ENCODE assay signal across 17 mouse cellular contexts in the genomic region with DNA sequence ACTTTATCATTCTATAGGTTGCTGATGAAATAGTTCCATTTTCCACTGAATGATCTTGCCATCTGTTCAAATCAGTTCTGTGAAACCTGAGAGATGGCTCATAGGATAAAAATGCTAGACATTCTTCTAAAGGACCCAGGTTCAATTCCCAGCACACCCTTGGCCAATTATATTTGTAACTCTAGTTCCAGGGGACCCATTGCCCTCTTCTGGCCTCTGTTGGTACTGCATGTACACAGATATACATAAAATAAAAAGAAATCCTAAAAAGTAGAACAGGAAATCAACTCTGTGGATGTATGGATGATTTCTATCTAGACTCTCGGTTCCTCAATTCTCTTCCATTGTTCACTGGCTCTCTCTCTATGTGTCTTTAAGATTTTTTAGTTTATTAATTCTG. TPM values are rescaled to one million over a fixed set of nuclear protein-coding genes. Genes with fewer than 3 reads are reported as not detected.
DNase-seq lines count a peak whose midpoint lies in the region; ATAC-seq and TF ChIP-seq lines count a peak whose summit lies in the region.
"Had no signal": no experiment of that assay in that cellular context is flagged by ENCODE, and none has a peak within 500 bp of the region (broad histone marks: within the 10 kb centered on the region; RNA-seq: fewer than 3 reads in every experiment).

No protein-coding gene starts in this region.

- TF ChIP-seq RAD21 in CH12.LX (IDR thresholded peaks at IDR 0.05; ENCODE audit: low read depth, low read length) = peak; percentile 25

- H3K9me3 ChIP-seq in CH12.LX (replicated peaks; ENCODE audit: low read length) = peaks cover 22% of the 10 kb centered on the region
- H3K9me3 ChIP-seq: G1E; lung, embryonic 15.5 days had no signal

- TF ChIP-seq EP300 in CH12.LX (IDR thresholded peaks at IDR 0.05; ENCODE audit: low read length) = no peak

- no peak overlapping the region for H3K4me2 ChIP-seq in CH12.LX (ENCODE audit: insufficient read depth, low read depth, poor library complexity, severe bottlenecking)
- H3K4me2 ChIP-seq: heart, embryonic 11.5 days; lung, embryonic 15.5 days had no signal

- intact Hi-C loops in left cerebral cortex, adult 2 months (cut with DNase I) = no loop called here

- peaks cover 4 to 9% of the 10 kb centered on the region in 2 experiments for H3K4me1 ChIP-seq in CH12.LX (ENCODE audit: control insufficient read depth in 1 of 2, insufficient read depth in 2 of 2)
- H3K4me1 ChIP-seq: lung, embryonic 15.5 days had no signal

- TF ChIP-seq CTCF in left cerebral cortex, adult 2 months (IDR thresholded peaks at IDR 0.05) = peak; percentile 33
- TF ChIP-seq CTCF in CH12.LX (conservative IDR thresholded peaks at IDR 0.05 in 1 of 2, IDR thresholded peaks at IDR 0.05 in 1 of 2; ENCODE audit: low read depth in 2 of 2, low read length in 2 of 2) = peak; percentile 25 to 51; a peak in 3 of 4 replicates

- H3K27me3 ChIP-seq in CH12.LX (replicated peaks) = no peaks in the 10 kb centered on the region
- H3K27me3 ChIP-seq: lung, embryonic 15.5 days had no signal

- ATAC-seq in CD4-positive, CD25-positive, alpha-beta regulatory T cell, adult 4 months = no peak
- ATAC-seq: hindbrain, embryonic 16.5 days; midbrain, embryonic 16.5 days had no signal

- no peaks in the 10 kb centered on the region for H3K36me3 ChIP-seq in CH12.LX (replicated peaks in 1 of 2; ENCODE audit: control insufficient read depth in 1 of 2, insufficient read depth in 1 of 2, low read length in 1 of 2)
- H3K36me3 ChIP-seq: G1E; lung, embryonic 15.5 days had no signal

- DNase-seq in CD4-positive, CD25-positive, alpha-beta regulatory T cell, adult 2 months (ENCODE audit: low read depth, low spot score) = peak; percentile 36
- DNase-seq in left cerebral cortex, adult 2 months (ENCODE audit: extremely low spot score in 1 of 2, low spot score in 2 of 2) = no peak
- no peak for DNase-seq in left cerebral cortex, adult 8-10 months (ENCODE audit: low spot score in 2 of 2)
- DNase-seq in CH12.LX (ENCODE audit: extremely low read depth) = no peak
- DNase-seq in ZHBTc4 (ENCODE audit: low read depth, low spot score) = peak; percentile 49
- no peak for DNase-seq in cerebellum, adult 11 months
- no peak for DNase-seq in lung, postnatal 10 days
- DNase-seq: cerebellum, postnatal 10 days; kidney, adult 9 months; kidney, postnatal 4 days; thymus, adult 2 months had no signal

- H3K9ac ChIP-seq in CH12.LX (ENCODE audit: insufficient read depth, low read depth) = no peak overlapping the region
- H3K9ac ChIP-seq: lung, embryonic 15.5 days had no signal

- dilution Hi-C loops in CH12.LX (cut with MboI; ENCODE audit: extremely low pct_ligation_motif_present, extremely low pct_unique_long_range_greater_than_20kb, low sequenced_read_pairs) = no loop called here

- TF ChIP-seq POLR2A in CH12.LX (IDR thresholded peaks at IDR 0.05; ENCODE audit: low read depth, low read length) = no peak

- H3K4me3 ChIP-seq in left cerebral cortex, adult 2 months = no peak overlapping the region
- no peak overlapping the region for H3K4me3 ChIP-seq in CH12.LX (replicated peaks in 1 of 3; ENCODE audit: low read depth in 2 of 3, low read length in 2 of 3, poor library complexity in 1 of 3)
- H3K4me3 ChIP-seq: lung, embryonic 15.5 days had no signal

- no peak overlapping the region for H3K27ac ChIP-seq in left cerebral cortex, adult 2 months
- no peak overlapping the region for H3K27ac ChIP-seq in CH12.LX (ENCODE audit: insufficient read depth, low read depth)
- H3K27ac ChIP-seq: lung, embryonic 15.5 days had no signal

- in situ Hi-C loops in CH12.LX (cut with MboI; ENCODE audit: low pct_ligation_motif_present, low pct_unique_long_range_greater_than_20kb, low sequenced_read_pairs) = no loop called here

- no peaks in the 10 kb centered on the region for H3K79me2 ChIP-seq in CH12.LX (replicated peaks; ENCODE audit: control insufficient read depth, extremely low read depth, insufficient read depth, poor library complexity, severe bottlenecking)

TF ChIP-seq in CH12.LX, 34 proteins besides CTCF, POLR2A, EP300 and RAD21:
- TF ChIP-seq GABPA (IDR thresholded peaks at IDR 0.05; ENCODE audit: insufficient replicate concordance, low read depth, low read length) = no peak
- TF ChIP-seq TCF12 (IDR thresholded peaks at IDR 0.05; ENCODE audit: low read depth, low read length) = no peak

RNA-seq across cellular contexts. Expression of gene Sec14l2, which starts 3.8 kb away (rescaled TPM):
- 1 to 10 TPM in 1 of 2 experiments, under 1 TPM in 1; 0.71 to 3.8 TPM for polyA plus RNA-seq in CD4-positive, CD25-positive, alpha-beta regulatory T cell, adult 4 months (2017; shearing (Covaris generic))
- total RNA-seq in left cerebral cortex, adult 2 months (2021) = 10 to 100 TPM; 37.7 to 45.2 TPM
- total RNA-seq in left cerebral cortex, adult 8-10 months (2022) = 10 to 100 TPM; 35.3 to 36.8 (median 36.4) TPM
- 21.5 and 26.1 TPM in 2 replicates for total RNA-seq in CH12.LX (2012; rRNA removed)
- total RNA-seq in CH12.LX (2014; rRNA removed) = 21.9 and 24.2 TPM in 2 replicates
- 16.7 and 19.0 TPM in 2 replicates for polyA plus RNA-seq in CH12.LX (2012; ENCODE audit: insufficient read length, low read depth)

RNA-seq across cellular contexts. Expression of gene Rnf215, which starts 7.9 kb away (rescaled TPM):
- 10 to 100 TPM in 1 of 2 experiments, 1 to 10 TPM in 1; 7.3 to 11.2 TPM for polyA plus RNA-seq in CD4-positive, CD25-positive, alpha-beta regulatory T cell, adult 4 months (2017; shearing (Covaris generic))
- 10 to 100 TPM; 32.1 to 32.6 TPM for total RNA-seq in left cerebral cortex, adult 2 months (2021)
- total RNA-seq in left cerebral cortex, adult 8-10 months (2022) = 10 to 100 TPM; 24.8 to 35.0 (median 31.1) TPM
- 24.8 and 25.0 TPM in 2 replicates for total RNA-seq in CH12.LX (2012; rRNA removed)
- total RNA-seq in CH12.LX (2014; rRNA removed) = 14.9 and 18.2 TPM in 2 replicates
- 22.5 and 24.3 TPM in 2 replicates for polyA plus RNA-seq in CH12.LX (2012; ENCODE audit: insufficient read length, low read depth)

RNA-seq across cellular contexts. Expression of gene Mtfp1, which starts 31.8 kb away (rescaled TPM):
- 1 to 10 TPM; 1.2 to 1.8 TPM for polyA plus RNA-seq in CD4-positive, CD25-positive, alpha-beta regulatory T cell, adult 4 months (2017; shearing (Covaris generic))
- total RNA-seq in left cerebral cortex, adult 2 months (2021) = 100 to 1,000 TPM in 1 of 2 experiments, 10 to 100 TPM in 1; 91.0 to 101 TPM
- total RNA-seq in left cerebral cortex, adult 8-10 months (2022) = 10 to 100 TPM; 67.7 to 84.0 (median 72.4) TPM
- 30.0 and 41.0 TPM in 2 replicates for total RNA-seq in CH12.LX (2012; rRNA removed)
- 22.1 and 22.3 TPM in 2 replicates for total RNA-seq in CH12.LX (2014; rRNA removed)
- polyA plus RNA-seq in CH12.LX (2012; ENCODE audit: insufficient read length, low read depth) = 27.0 and 27.7 TPM in 2 replicates

RNA-seq across cellular contexts. Expression of gene Ccdc157, which starts 33.0 kb away (rescaled TPM):
- 1 to 10 TPM; 2.7 to 3.0 TPM for polyA plus RNA-seq in CD4-positive, CD25-positive, alpha-beta regulatory T cell, adult 4 months (2017; shearing (Covaris generic))
- 10 to 100 TPM; 16.4 to 17.9 TPM for total RNA-seq in left cerebral cortex, adult 2 months (2021)
- 10 to 100 TPM; 19.3 to 21.1 (median 19.9) TPM for total RNA-seq in left cerebral cortex, adult 8-10 months (2022)
- total RNA-seq in CH12.LX (2012; rRNA removed) (4.2 and 4.4 TPM in 2 replicates), CH12.LX (2014; rRNA removed) (2.3 and 2.6 TPM in 2 replicates)
- polyA plus RNA-seq in CH12.LX (2012; ENCODE audit: insufficient read length, low read depth) = 3.9 and 4.0 TPM in 2 replicates

RNA-seq across cellular contexts. Expression of gene Sf3a1, which starts 33.1 kb away (rescaled TPM):
- polyA plus RNA-seq in CD4-positive, CD25-positive, alpha-beta regulatory T cell, adult 4 months (2017; shearing (Covaris generic)) = 10 to 100 TPM; 57.5 to 68.2 TPM
- total RNA-seq in left cerebral cortex, adult 2 months (2021) = 10 to 100 TPM; 63.8 to 67.4 TPM
- 10 to 100 TPM; 57.1 to 70.2 (median 61.6) TPM for total RNA-seq in left cerebral cortex, adult 8-10 months (2022)
- total RNA-seq in CH12.LX (2012; rRNA removed) = 46.5 and 56.9 TPM in 2 replicates
- total RNA-seq in CH12.LX (2014; rRNA removed) = 28.6 and 29.5 TPM in 2 replicates
- 93.4 and 97.6 TPM in 2 replicates for polyA plus RNA-seq in CH12.LX (2012; ENCODE audit: insufficient read length, low read depth)

Comparison
In these comparisons a context has a peak if more than half of its experiments do, and no peak if none do; other contexts are left out.
1. DNase-seq: peak in CD4-positive, CD25-positive, alpha-beta regulatory T cell, adult 2 months (single experiment) and ZHBTc4 (single experiment); none in left cerebral cortex, adult 2 months (0 of 2), left cerebral cortex, adult 8-10 months (0 of 2), CH12.LX (single experiment), cerebellum, adult 11 months (single experiment) and lung, postnatal 10 days (single experiment).